Mouse (Mus musculus): ENCODE data around the gene Mettl27.

The Mettl27 gene

DNA sequence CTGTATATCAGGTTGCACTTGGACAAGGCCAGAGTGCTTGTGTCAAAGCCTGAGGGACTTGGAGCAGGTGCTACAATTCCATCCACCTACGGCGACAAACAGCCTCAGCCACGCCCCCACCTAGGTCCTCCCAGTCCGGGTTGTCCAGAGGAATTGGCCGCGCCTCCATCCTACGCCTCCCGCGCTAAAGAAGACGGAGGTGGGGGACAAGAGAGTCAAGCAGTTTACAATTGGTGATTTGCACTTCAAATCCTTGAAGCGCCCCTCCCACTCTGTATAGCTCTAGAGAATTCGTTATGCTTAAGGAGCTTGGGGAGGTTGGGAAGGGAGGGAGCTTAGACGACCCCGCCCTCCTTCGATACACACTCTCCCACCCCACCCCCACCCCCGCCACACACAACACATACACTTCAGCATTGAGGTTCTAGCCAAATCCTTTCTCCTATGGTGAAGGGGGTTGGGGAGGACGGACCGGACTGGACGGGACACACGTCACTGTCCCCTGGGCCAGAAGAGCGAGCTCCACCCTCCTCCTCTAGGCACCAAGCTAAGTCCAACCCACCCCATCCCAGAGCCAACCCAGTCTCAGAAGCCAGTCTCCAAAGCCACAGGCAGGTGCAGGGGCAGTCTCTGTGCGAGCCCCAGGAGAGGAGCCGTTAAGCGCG lies 53.6 kb downstream of the Mettl27 start, which contains the start of gene Cldn3:
TSS of gene Cldn3 (plus strand) at position 582 of the 665 bp plus-strand sequence.
- no peak for DNase-seq (ENCODE audit: low spot score)

DNA sequence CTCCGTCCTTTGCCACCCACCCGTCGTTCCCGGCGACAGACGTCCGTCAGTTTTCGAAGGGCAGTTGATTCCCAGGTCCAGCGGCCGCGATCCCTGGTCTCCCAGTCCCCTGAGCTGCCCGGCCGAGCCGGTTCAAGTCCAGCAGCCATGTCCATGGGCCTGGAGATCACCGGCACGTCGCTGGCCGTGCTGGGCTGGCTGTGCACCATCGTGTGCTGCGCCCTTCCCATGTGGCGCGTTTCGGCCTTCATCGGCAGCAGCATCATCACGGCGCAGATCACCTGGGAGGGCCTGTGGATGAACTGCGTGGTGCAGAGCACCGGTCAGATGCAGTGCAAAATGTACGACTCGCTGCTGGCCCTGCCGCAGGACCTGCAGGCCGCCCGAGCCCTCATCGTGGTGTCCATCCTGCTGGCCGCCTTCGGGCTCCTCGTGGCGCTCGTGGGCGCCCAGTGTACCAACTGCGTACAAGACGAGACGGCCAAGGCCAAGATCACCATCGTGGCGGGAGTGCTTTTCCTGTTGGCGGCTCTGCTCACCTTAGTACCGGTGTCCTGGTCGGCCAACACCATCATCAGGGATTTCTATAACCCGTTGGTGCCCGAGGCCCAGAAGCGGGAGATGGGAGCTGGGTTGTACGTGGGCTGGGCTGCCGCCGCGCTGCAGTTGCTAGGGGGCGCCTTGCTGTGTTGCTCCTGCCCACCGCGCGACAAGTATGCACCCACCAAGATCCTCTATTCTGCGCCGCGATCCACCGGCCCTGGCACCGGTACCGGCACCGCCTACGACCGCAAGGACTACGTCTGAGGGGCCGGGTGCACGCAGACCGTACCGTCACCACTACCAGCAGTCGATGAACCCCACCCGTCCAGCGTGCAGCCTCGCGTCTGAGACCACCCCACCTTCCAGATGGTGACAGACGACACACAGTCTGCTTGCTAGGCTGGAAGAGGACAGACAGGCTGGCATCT lies 54.4 kb downstream of the Mettl27 start:
- DNase-seq (ENCODE audit: low spot score) = no peak

DNA sequence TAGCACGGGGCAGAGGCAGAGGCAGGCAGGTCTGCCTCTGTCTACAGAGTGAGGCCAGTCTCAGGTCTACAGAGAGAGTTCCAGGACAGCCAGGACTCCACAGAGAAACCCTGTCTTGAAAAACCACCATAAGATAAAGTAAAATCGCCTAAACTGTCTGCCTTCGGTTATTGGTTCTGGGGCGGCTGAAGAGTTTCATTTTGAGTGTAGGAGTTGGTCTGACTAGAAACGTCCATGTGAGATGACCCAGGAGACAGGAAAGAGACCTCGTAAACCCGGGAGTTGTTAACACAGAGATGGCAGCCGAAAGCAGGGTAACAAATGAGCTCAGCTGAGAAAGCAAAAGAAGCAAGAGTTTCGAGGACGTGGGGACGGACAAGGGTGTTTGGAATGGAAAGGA lies 57.0 kb downstream of the Mettl27 start:
- DNase-seq (ENCODE audit: low spot score) = no peak

DNA sequence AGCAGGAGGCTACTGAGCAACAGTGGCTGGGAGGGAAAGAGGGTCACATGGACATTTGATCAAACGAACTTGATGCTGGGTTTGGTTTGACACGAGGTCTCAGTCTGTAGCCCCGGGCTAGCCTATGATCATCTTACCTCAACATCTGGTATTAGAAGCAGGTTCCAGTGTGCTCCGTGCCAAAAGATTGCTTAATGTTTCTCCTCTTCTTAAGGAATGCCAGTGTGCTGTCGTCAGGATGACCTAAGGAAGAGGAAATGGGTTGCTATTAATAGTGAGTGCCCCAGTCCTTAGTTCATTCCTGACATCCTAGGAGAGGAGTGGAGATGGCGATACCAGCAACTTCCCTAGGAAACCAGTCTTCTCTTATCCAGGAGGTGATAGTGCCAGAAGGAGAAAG lies 57.6 kb downstream of the Mettl27 start:
- DNase-seq (ENCODE audit: low spot score) = no peak

Data from urinary bladder, postnatal 10 days (tissue).